Mouse (Mus musculus) heart, embryonic 15.5 days (tissue): ENCODE results near the gene Gli2. TPM values are rescaled to one million over a fixed set of nuclear protein-coding genes. Genes with fewer than 3 reads are reported as not detected.

ENCODE experiments used
- ATAC-seq: fragments of 200-750 bp; cut with Nextera tagmentation; replicated peaks from 2 replicates; pipeline ENCODE4 v1.8.0; 2017; ENCODE audit warnings: low read depth, moderate TSS enrichment; ENCODE audit not compliant: insufficient number of reproducible peaks, insufficient read depth, low FRiP score
- H3K27ac ChIP-seq: fragments of 300-500 bp; sonication (generic); 2 replicates; pipeline ENCODE4 v1.5.1; 2015; ENCODE audit warnings: mild to moderate bottlenecking, inconsistent platforms
- H3K27me3 ChIP-seq: fragments of 300-500 bp; sonication (generic); 2 replicates; pipeline ENCODE4 v1.6.1; 2015; ENCODE audit warnings: inconsistent platforms
- H3K36me3 ChIP-seq: fragments of 300-500 bp; sonication (generic); 2 replicates; pipeline ENCODE4 v1.6.1; 2015; ENCODE audit warnings: mild to moderate bottlenecking, inconsistent platforms
- H3K4me1 ChIP-seq: fragments of 300-500 bp; sonication (generic); replicated peaks from 2 replicates; pipeline ENCODE4 v1.6.1; 2015; ENCODE audit warnings: inconsistent platforms
- H3K4me2 ChIP-seq: fragments of 300-500 bp; sonication (generic); 2 replicates; pipeline ENCODE4 v1.6.1; 2015; ENCODE audit warnings: inconsistent platforms, mild to moderate bottlenecking, moderate library complexity
- H3K4me3 ChIP-seq: fragments of 300-500 bp; sonication (generic); 2 replicates; pipeline ENCODE4 v1.5.1; 2015; ENCODE audit warnings: mild to moderate bottlenecking, inconsistent platforms
- H3K9ac ChIP-seq: fragments of 300-500 bp; sonication (generic); 2 replicates; pipeline ENCODE4 v1.6.1; 2015; ENCODE audit warnings: mild to moderate bottlenecking, inconsistent platforms
- H3K9me3 ChIP-seq: fragments of 300-500 bp; sonication (generic); replicated peaks from 2 replicates; pipeline ENCODE4 v1.6.1; 2016; ENCODE audit warnings: inconsistent platforms
- WGBS: fragments of 180-500 bp; shearing (Covaris S2); methylation state at CpG from one replicate; pipeline ENCODE4 v1.1.7; 2015; ENCODE audit warnings: mixed read lengths; 5-methylcytosine and 5-hydroxymethylcytosine counted together
- microRNA-seq: library from miRNA; unstranded; fragments of <30 nt; microRNA quantifications from one replicate; pipeline ENCODE4, GENCODE M21; 2016
- polyA plus RNA-seq: library from polyadenylated mRNA; unstranded; fragments of >200 nt; fragmentation: Nextera tagmentation; extraction: Ambion mirVana; gene quantifications from 2 replicates; pipeline ENCODE4 v1.2.1, GENCODE M21; 2015

Gli2 gene
- polyA plus RNA-seq, 1 experiment from 2014 or later, result 3.6 TPM

GRCm38 (mm10) chr1:118788813-118789212, 264.6 kb downstream of the Gli2 start:
- WGBS, result 53% methylated on average over 5 of the region's 5 CpGs

GRCm38 (mm10) chr1:118787486-118787885, 265.9 kb downstream of the Gli2 start:
- 71% methylated on average over 3 of the region's 3 CpGs for WGBS

More at GRCm38 (mm10) chr1:118788813-118789212, 264.6 kb downstream of the Gli2 start:
- Histone ChIP-seq H3K9me3 (no peaks in the 10 kb centered on the region), H3K4me3 (no peak overlapping the region), H3K4me1 (no peaks in the 10 kb centered on the region), H3K36me3 (no peaks in the 10 kb centered on the region), H3K9ac (no peak overlapping the region), H3K27me3 (no peaks in the 10 kb centered on the region), H3K27ac (no peak overlapping the region), H3K4me2 (no peak overlapping the region)
- no peak for ATAC-seq

More at GRCm38 (mm10) chr1:118787486-118787885, 265.9 kb downstream of the Gli2 start:
- no peak overlapping the region for H3K4me2 ChIP-seq
- H3K9me3 ChIP-seq, result no peaks in the 10 kb centered on the region
- no peaks in the 10 kb centered on the region for H3K27me3 ChIP-seq
- H3K36me3 ChIP-seq, result no peaks in the 10 kb centered on the region
- no peak overlapping the region for H3K27ac ChIP-seq
- no peak overlapping the region for H3K9ac ChIP-seq
- H3K4me3 ChIP-seq, result no peak overlapping the region
- no peak for ATAC-seq
- H3K4me1 ChIP-seq, result no peaks in the 10 kb centered on the region

Small RNAs within 50 kb of the gene (microRNA-seq; reads per million reads assigned to microRNA genes)
- gene Mir6346, result not detected
